Mouse (Mus musculus): ENCODE results near the gene P2ry2.

- TF ChIP-seq CTCF (IDR thresholded peaks at IDR 0.05; ENCODE audit: low read depth): no peak
- no peak for TF ChIP-seq EP300 (IDR thresholded peaks at IDR 0.05; ENCODE audit: low read depth)
Observed at GRCm38 (mm10) chr7:100968874-100969659, 43.6 kb downstream of the P2ry2 start.

All from heart, postnatal 0 days (tissue).